Mouse (Mus musculus) olfactory bulb, adult 2 months (tissue): ENCODE measurements around the gene Sdc3. TPM values are rescaled to one million over a fixed set of nuclear protein-coding genes. Genes with fewer than 3 reads are reported as not detected.

Experiments used
- H3K27ac ChIP-seq: fragments of 200-500 bp; 2 replicates; pipeline ENCODE4 v1.5.1; 2012; ENCODE audit warnings: low read depth, low read length; ENCODE audit not compliant: insufficient read depth
- H3K4me1 ChIP-seq: fragments of 200-500 bp; 2 replicates; pipeline ENCODE4 v1.6.1; 2012; ENCODE audit warnings: low read length; ENCODE audit not compliant: control insufficient read depth, insufficient read depth
- H3K4me3 ChIP-seq: fragments of 200-500 bp; 2 replicates; pipeline ENCODE4 v1.5.1; 2012; ENCODE audit warnings: mild to moderate bottlenecking, low read depth, low read length, moderate library complexity; ENCODE audit not compliant: insufficient read depth
- CTCF ChIP-seq: fragments of 200-500 bp; IDR thresholded peaks from 2 replicates; pipeline ENCODE4 v1.5.1; 2012; ENCODE audit warnings: low read depth, mild to moderate bottlenecking, low read length, moderate library complexity; ENCODE audit not compliant: insufficient read depth
- POLR2A ChIP-seq: fragments of 200-500 bp; IDR thresholded peaks from 2 replicates; pipeline ENCODE4 v1.6.1; 2012; ENCODE audit warnings: mild to moderate bottlenecking, low read depth, low read length, moderate library complexity; ENCODE audit not compliant: insufficient read depth
- WGBS: fragments of 180-500 bp; shearing (Covaris S2); methylation state at CpG from one replicate; pipeline ENCODE4 v1.1.7; 2018; 5-methylcytosine and 5-hydroxymethylcytosine counted together
- polyA plus RNA-seq: library from polyadenylated mRNA; stranded (reverse); fragments of >200 nt; gene quantifications from 2 replicates; pipeline ENCODE4 v1.2.4, GENCODE M21; 2012; ENCODE audit warnings: low replicate concordance; ENCODE audit not compliant: missing spikeins, insufficient read depth, insufficient read length

Sdc3 gene
- 81.4 TPM in 1 of 2 replicates, not detected in the other for polyA plus RNA-seq

DNA sequence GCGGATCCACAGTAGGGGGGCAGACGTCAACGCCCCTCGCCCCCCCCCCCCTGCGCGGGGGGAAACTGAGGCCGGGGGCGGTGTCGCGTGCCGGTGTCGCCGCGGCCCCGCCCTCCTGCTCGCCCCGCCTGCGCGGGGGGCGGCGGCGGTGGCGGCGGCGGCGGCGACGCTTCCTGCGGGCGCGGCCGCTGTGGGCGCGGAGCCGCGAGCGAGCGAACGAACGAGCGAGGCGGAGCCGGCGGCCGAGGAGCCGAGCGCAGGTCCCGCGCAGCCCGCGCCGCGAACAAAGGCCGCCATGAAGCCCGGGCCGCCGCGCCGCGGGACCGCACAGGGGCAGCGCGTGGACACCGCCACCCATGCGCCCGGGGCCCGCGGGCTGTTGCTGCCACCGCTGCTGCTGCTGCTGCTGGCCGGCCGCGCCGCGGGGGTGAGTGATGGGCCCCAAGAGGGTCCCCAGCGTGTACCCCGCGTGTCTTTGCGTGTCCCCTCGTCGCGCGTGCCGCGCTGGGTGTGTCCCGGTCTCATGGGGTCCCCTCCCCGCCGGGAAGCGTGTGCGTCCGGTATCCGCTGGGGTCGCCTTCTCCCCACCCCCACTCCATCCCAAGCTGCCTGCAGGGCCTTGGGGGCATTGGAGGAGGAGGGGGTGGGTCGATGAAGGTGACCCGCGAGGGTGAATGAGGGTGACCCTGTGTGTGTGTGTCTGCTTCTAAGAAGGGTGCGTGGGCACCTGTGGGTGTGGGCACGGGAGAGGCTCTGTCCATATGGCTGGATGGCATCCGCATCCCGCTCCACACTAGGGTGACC is at the start of gene Sdc3:
Gene Sdc3 (plus strand): TSS at position 162 of the 804 bp plus-strand sequence.
- Histone ChIP-seq H3K27ac (0 out of 2 replicates have a peak within 1 kb of the TSS, but pooled peaks have one; percentile 9), H3K4me1 (peaks cover 22% of the 10 kb centered on the region), H3K4me3 (peak within 1 kb of the TSS; percentile 68)
- no peak for TF ChIP-seq POLR2A
- TF ChIP-seq CTCF: no peak
- 5% methylated on average over 89 of the region's 99 CpGs for WGBS

GRCm38 (mm10) chr4:130744058-130744457 is 48.3 kb upstream of the Sdc3 start:
- no peak overlapping the region for H3K4me3 ChIP-seq
- H3K27ac ChIP-seq: peak overlapping the region; percentile 64
- TF ChIP-seq POLR2A: no peak
- TF ChIP-seq CTCF: no peak
- H3K4me1 ChIP-seq: peaks cover 9% of the 10 kb centered on the region
- WGBS: 40% methylated on average over 4 of the region's 4 CpGs

DNA sequence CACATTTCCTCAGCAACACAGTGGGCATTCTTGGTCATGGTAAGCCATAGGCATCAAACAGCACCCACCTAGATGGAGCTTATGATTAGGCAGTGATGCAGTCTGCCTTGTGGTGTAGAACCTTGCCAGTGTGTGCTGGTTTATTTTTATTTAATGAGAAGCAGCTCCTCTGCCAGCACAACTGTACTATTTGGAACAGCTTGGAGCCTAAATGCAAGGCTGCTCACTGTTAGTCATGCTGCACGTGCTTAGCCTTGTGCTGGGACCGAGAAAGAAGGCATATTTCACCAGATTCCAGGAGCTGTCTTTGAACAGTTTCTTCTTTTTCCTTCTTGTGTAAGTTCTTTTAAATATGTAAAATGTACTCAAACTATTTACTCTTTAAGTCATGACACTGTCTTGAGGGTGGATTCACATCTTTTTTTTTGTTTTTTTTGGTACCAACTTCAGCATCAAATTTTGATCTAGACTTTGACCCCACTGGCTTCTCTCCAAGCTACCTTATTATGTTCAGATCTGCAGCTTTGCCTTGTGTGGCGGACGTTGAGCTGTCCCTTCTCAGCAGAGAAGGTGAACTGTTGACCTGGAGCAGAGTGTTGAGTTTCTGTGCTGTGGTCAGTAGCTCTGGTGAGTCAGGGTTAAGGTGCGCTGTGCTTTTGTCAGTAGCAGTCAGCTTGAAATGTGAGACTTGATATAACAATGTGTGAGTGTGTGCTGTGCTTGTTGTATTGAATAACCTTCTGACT is 46.6 kb upstream of the Sdc3 start:
- H3K27ac ChIP-seq: peak overlapping the region; percentile 94
- H3K4me3 ChIP-seq: no peak overlapping the region
- H3K4me1 ChIP-seq: peaks cover 9% of the 10 kb centered on the region
- WGBS: 30% methylated on average over 5 of the region's 5 CpGs
- no peak for TF ChIP-seq CTCF
- TF ChIP-seq POLR2A: no peak

GRCm38 (mm10) chr4:130749566-130749965 is 42.8 kb upstream of the Sdc3 start:
- WGBS: 87% methylated on average over 7 of the region's 7 CpGs
- Histone ChIP-seq H3K4me1 (peaks cover 15% of the 10 kb centered on the region), H3K4me3 (no peak overlapping the region), H3K27ac (no peak overlapping the region)
- TF ChIP-seq CTCF: no peak
- no peak for TF ChIP-seq POLR2A

GRCm38 (mm10) chr4:130751966-130752365 is 40.4 kb upstream of the Sdc3 start:
- TF ChIP-seq CTCF: no peak
- no peak for TF ChIP-seq POLR2A
- Histone ChIP-seq H3K27ac (no peak overlapping the region), H3K4me3 (no peak overlapping the region), H3K4me1 (peaks cover 13% of the 10 kb centered on the region)
- WGBS: 59% methylated on average over 2 of the region's 2 CpGs

GRCm38 (mm10) chr4:130752591-130752990 is 39.7 kb upstream of the Sdc3 start:
- TF ChIP-seq POLR2A (no peak), CTCF (no peak)

GRCm38 (mm10) chr4:130753755-130754154 is 38.6 kb upstream of the Sdc3 start:
- Histone ChIP-seq H3K27ac (no peak overlapping the region), H3K4me3 (no peak overlapping the region), H3K4me1 (peaks cover 12% of the 10 kb centered on the region)
- 53% methylated on average over 5 of the region's 5 CpGs for WGBS
- no peak for TF ChIP-seq POLR2A

More at GRCm38 (mm10) chr4:130752591-130752990, 39.7 kb upstream of the Sdc3 start:
- H3K27ac ChIP-seq: no peak overlapping the region
- no peak overlapping the region for H3K4me3 ChIP-seq
- peaks cover 12% of the 10 kb centered on the region for H3K4me1 ChIP-seq
- 57% methylated on average over 7 of the region's 7 CpGs for WGBS

- Histone ChIP-seq H3K27ac (no peak overlapping the region), H3K4me1 (peaks cover 12% of the 10 kb centered on the region), H3K4me3 (no peak overlapping the region)
- WGBS: 85% methylated on average over 2 of the region's 2 CpGs
- no peak for TF ChIP-seq CTCF
- TF ChIP-seq POLR2A: no peak
These were observed 37.6 kb upstream of the Sdc3 start for GRCm38 (mm10) chr4:130754776-130755175.

DNA sequence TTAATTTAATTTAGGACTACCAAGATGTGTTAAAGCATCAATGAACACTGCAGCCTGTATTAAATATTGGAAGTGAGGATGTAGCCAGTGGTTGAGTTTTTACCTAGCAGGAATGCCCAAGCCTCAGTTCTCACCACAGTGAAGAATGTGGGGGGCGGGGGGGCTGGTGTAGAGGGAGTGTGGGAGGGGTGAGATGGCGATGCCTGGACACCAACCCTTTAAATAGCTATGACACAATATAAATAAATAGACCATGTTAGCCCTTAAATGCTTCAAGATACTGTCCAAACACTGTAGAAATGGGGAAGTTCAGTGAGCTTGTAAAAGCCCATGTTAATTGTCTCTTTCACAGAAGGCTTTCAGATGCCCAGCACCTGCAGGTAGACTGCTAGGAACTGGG is 32.5 kb upstream of the Sdc3 start:
- TF ChIP-seq CTCF (no peak), POLR2A (no peak)
- H3K27ac ChIP-seq: no peak overlapping the region
- WGBS: 80% methylated on average over 2 of the region's 2 CpGs
- H3K4me3 ChIP-seq: no peak overlapping the region
- H3K4me1 ChIP-seq: peaks cover 3% of the 10 kb centered on the region; the same call in 1 of the 2 replicates
